Comparison of ENCODE assay signal across 8 mouse cellular contexts in the genomic region with DNA sequence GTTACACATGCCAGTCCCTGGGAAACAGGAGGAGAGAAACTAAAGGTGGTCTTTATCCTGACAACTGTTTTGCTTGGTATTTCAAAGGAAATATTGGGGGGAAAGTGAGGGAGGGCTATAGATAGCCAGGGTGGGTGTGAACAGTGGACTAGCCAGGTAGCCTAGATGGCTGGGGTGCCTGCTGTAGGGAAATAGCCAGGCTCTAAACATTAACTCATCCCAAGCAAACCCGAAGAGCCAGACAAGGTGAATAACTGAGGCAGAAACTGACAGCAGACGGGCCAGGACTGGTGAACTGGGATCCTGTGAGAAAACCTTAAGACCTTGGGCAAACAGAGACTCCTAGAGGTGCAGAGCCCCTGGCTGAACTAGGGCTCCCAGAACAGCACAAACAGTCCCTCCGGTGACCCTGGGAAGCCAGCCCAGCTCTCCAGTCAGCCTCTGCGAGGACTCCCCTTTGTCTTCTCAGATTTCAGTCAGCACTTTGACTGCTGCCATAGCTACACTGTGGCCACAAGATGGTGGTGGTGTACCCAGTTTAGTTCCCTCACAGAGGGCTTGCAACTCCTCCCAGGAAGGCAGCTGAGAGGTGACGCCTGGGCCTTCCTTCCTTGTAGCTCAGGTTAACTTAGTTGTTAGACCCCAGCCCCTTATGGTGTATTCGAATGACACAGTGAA. TPM values are rescaled to one million over a fixed set of nuclear protein-coding genes. Genes with fewer than 3 reads are reported as not detected.
DNase-seq lines count a peak whose midpoint lies in the region; ATAC-seq lines count a peak whose summit lies in the region.

No protein-coding gene starts in this region.

- no peaks in the 10 kb centered on the region for H3K27me3 ChIP-seq in embryonic facial prominence, embryonic 11.5 days (ENCODE audit: control insufficient read depth, insufficient read depth, low read length)
- H3K27me3 ChIP-seq in limb, embryonic 10.5 days (ENCODE audit: low read depth, poor library complexity, severe bottlenecking), result no peaks in the 10 kb centered on the region
- H3K27me3 ChIP-seq in midbrain, embryonic 13.5 days, result no peaks in the 10 kb centered on the region

- H3K36me3 ChIP-seq in embryonic facial prominence, embryonic 11.5 days (replicated peaks; ENCODE audit: control insufficient read depth, insufficient read depth, low read depth, low read length), result peaks cover 16% of the 10 kb centered on the region
- H3K36me3 ChIP-seq in limb, embryonic 10.5 days, result peaks cover 71% of the 10 kb centered on the region
- H3K36me3 ChIP-seq in midbrain, embryonic 13.5 days, result peaks cover 40% of the 10 kb centered on the region

- WGBS in embryonic facial prominence, embryonic 11.5 days, result 27% methylated on average over 6 of the region's 6 CpGs
- WGBS in limb, embryonic 10.5 days, result 34% methylated on average over 6 of the region's 6 CpGs
- 37% methylated on average over 6 of the region's 6 CpGs for WGBS in midbrain, embryonic 13.5 days

- no peaks in the 10 kb centered on the region for H3K9me3 ChIP-seq in embryonic facial prominence, embryonic 11.5 days (replicated peaks; ENCODE audit: control insufficient read depth, low read length)
- no peaks in the 10 kb centered on the region for H3K9me3 ChIP-seq in limb, embryonic 10.5 days (replicated peaks)
- no peaks in the 10 kb centered on the region for H3K9me3 ChIP-seq in midbrain, embryonic 13.5 days

- H3K4me1 ChIP-seq in embryonic facial prominence, embryonic 11.5 days (ENCODE audit: control insufficient read depth, insufficient read depth, low read length), result no peaks in the 10 kb centered on the region
- peaks cover 11% of the 10 kb centered on the region for H3K4me1 ChIP-seq in limb, embryonic 10.5 days
- no peaks in the 10 kb centered on the region; the same call in 1 of the 2 replicates for H3K4me1 ChIP-seq in midbrain, embryonic 13.5 days (replicated peaks)

- H3K4me3 ChIP-seq in embryonic facial prominence, embryonic 11.5 days (ENCODE audit: low read depth, low read length), result no peak overlapping the region
- no peak overlapping the region for H3K4me3 ChIP-seq in limb, embryonic 10.5 days
- no peak overlapping the region for H3K4me3 ChIP-seq in midbrain, embryonic 13.5 days (replicated peaks)

- H3K9ac ChIP-seq in embryonic facial prominence, embryonic 11.5 days (replicated peaks; ENCODE audit: low read length), result peak overlapping the region; percentile 14; the same call in 1 of the 2 replicates
- H3K9ac ChIP-seq in midbrain, embryonic 13.5 days (replicated peaks), result peak overlapping the region; percentile 59

- DNase-seq in urinary bladder, postnatal 14 days (ENCODE audit: low spot score), result peak; percentile 77
- DNase-seq in urinary bladder, postnatal 10 days (ENCODE audit: low spot score), result no peak
- DNase-seq in embryonic facial prominence, embryonic 11.5 days (ENCODE audit: low spot score), result peak; percentile 92
- peak; percentile 85 to 89 for DNase-seq in heart, adult 18-20 months
- peak; percentile 79 for DNase-seq in kidney, adult 11 months
- DNase-seq in limb, embryonic 10.5 days (ENCODE audit: low spot score), result peak; percentile 80
- DNase-seq in spleen, postnatal 4 days (ENCODE audit: low spot score in 2 of 2), result peak; percentile 45 to 70

- no peak overlapping the region for H3K4me2 ChIP-seq in embryonic facial prominence, embryonic 11.5 days (ENCODE audit: low read depth, low read length)
- H3K4me2 ChIP-seq in midbrain, embryonic 13.5 days (replicated peaks), result no peak overlapping the region

- ATAC-seq in embryonic facial prominence, embryonic 11.5 days (replicated peaks; ENCODE audit: insufficient number of reproducible peaks, low FRiP score, low TSS enrichment, low read depth), result peak; percentile 79
- peak; percentile 91 for ATAC-seq in midbrain, embryonic 13.5 days

- H3K27ac ChIP-seq in embryonic facial prominence, embryonic 11.5 days (replicated peaks; ENCODE audit: low read depth, low read length), result peak overlapping the region; percentile 37; the same call in 1 of the 2 replicates
- peak overlapping the region; percentile 86 for H3K27ac ChIP-seq in limb, embryonic 10.5 days
- peak overlapping the region; percentile 83 for H3K27ac ChIP-seq in midbrain, embryonic 13.5 days

RNA-seq across cellular contexts. Expression of a gene that starts 19.2 kb away (rescaled TPM):
- polyA plus RNA-seq in embryonic facial prominence, embryonic 11.5 days (2014; fragmentation: Nextera tagmentation; extraction: Ambion mirVana), result 38.6 and 44.1 TPM in 2 replicates
- total RNA-seq in heart, adult 18-20 months (2021), result 1 to 10 TPM; 4.7 to 5.3 TPM
- 54.4 and 55.6 TPM in 2 replicates for polyA plus RNA-seq in limb, embryonic 10.5 days (2016; fragmentation: Nextera tagmentation; extraction: Ambion mirVana)
- 20.2 and 23.1 TPM in 2 replicates for polyA plus RNA-seq in midbrain, embryonic 13.5 days (2015; fragmentation: Nextera tagmentation; extraction: Ambion mirVana)

RNA-seq across cellular contexts. Expression of a gene that starts 36.7 kb away (rescaled TPM):
- 50.0 and 50.5 TPM in 2 replicates for polyA plus RNA-seq in embryonic facial prominence, embryonic 11.5 days (2014; fragmentation: Nextera tagmentation; extraction: Ambion mirVana)
- 100 to 1,000 TPM; 314 to 326 TPM for total RNA-seq in heart, adult 18-20 months (2021)
- polyA plus RNA-seq in limb, embryonic 10.5 days (2016; fragmentation: Nextera tagmentation; extraction: Ambion mirVana), result 37.3 and 43.9 TPM in 2 replicates
- 127 and 129 TPM in 2 replicates for polyA plus RNA-seq in midbrain, embryonic 13.5 days (2015; fragmentation: Nextera tagmentation; extraction: Ambion mirVana)

RNA-seq across cellular contexts. Expression of a gene that starts 45.1 kb away (rescaled TPM):
- 0.78 and 0.87 TPM in 2 replicates for polyA plus RNA-seq in embryonic facial prominence, embryonic 11.5 days (2014; fragmentation: Nextera tagmentation; extraction: Ambion mirVana)
- total RNA-seq in heart, adult 18-20 months (2021), result not detected
- not detected in 2 replicates for polyA plus RNA-seq in limb, embryonic 10.5 days (2016; fragmentation: Nextera tagmentation; extraction: Ambion mirVana)
- 0.22 and 0.55 TPM in 2 replicates for polyA plus RNA-seq in midbrain, embryonic 13.5 days (2015; fragmentation: Nextera tagmentation; extraction: Ambion mirVana)
